Mouse (Mus musculus) bone marrow macrophage, adult 2 months (primary cell): ENCODE data around the gene Ttc28.

ENCODE experiments used
- CTCF ChIP-seq: IDR thresholded peaks from 2 replicates; pipeline ENCODE4 v1.5.1; 2012; ENCODE audit warnings: low read depth, mild to moderate bottlenecking, low read length, moderate library complexity
- POLR2A ChIP-seq: IDR thresholded peaks from 2 replicates; pipeline ENCODE4 v1.6.1; 2012; ENCODE audit warnings: mild to moderate bottlenecking, low read depth, low read length, borderline replicate concordance

DNA sequence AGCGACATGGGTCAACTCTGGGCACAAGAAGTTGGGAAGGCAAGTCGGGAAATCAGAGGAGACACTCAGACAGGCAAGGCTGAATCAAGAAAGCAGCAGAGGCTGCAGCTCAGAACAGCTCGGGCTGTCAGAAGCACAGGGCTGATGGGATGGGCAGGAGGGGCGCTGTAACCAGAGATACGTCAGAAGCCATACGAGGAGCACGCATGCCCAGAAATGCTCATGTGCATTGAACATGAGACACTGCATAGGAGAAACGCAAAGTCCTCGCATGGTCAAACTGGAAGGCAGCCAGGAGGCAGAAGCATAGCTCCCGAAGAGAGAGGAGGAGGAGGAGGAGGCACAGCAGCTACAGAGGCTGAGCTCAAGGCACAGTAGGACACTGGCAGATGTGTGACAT lies 412.0 kb downstream of the Ttc28 start:
- TF ChIP-seq POLR2A (no peak), CTCF (no peak)
